Mouse (Mus musculus) megakaryocyte-erythroid progenitor cell, adult 5-6 weeks (primary cell): ENCODE results near the gene Cox4i1. TPM values are rescaled to one million over a fixed set of nuclear protein-coding genes. Genes with fewer than 3 reads are reported as not detected.
A peak's percentile ranks its signal among the peaks of the same experiment; 100 is the strongest.

ENCODE experiments used
- ATAC-seq: replicated peaks from 2 replicates; pipeline ENCODE4 v1.8.0; 2016; ENCODE audit warnings: mild to moderate bottlenecking, inconsistent platforms; ENCODE audit not compliant: severe bottlenecking, poor library complexity, low FRiP score, low TSS enrichment
- total RNA-seq, 2 experiments: library from RNA; stranded (forward) in 1 of 2; stranded (reverse) in 1 of 2; fragments of 200-1000, 215-1000 nt in 1 of 2; fragments of >200 nt in 1 of 2; fragmentation: Nextera tagmentation in 1 of 2; gene quantifications; 2 replicates each; pipeline ENCODE4 v1.2.3; 2014 to 2017

The Cox4i1 gene
- 1,045 and 1,237 TPM in 2 replicates for total RNA-seq (2014; fragmentation: Nextera tagmentation)
- total RNA-seq (2017) = 386 and 612 TPM in 2 replicates

DNA sequence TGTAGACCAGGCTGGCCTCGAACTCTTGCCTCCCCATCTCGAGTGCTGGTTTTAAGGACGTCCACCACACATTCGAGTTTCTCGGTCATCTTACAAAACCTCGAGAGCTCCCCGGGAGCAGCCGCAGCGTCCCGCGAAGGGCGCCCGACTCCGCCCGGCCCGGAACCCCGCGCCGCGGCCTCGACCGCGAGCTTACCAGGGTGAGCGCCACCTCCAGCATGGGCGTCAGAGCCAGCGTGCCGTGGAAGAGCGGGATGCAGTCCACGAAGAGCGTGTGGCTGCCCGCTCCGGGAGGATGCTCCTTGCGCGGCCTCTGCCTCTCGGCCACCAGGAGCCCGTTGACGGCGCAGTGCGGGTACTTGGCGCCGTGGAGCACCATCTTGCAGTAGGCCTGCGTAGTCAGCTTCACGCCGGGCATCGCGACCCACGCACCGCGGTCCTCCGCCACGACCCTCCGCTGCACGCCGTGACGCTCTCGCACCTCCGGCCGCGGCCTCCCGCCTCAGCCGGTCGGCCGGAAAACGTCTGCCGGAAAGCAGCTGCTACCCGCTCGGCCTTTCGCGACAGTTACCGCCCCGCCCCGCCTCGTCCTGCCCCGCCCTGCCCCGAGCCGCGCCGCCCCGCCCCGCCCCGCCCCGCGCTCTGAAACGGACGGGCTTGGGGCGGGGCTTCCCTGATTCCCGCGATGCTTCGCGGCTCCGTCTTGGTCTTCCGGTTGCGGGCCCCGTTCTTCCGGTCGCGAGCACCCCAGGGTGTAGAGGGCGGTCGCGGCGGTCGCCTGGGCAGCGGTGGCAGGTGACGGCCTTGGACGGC is at the start of gene Cox4i1, which contains the start of gene Gm27021:
Gene Cox4i1, plus strand, starts transcription at position 662 of the 813 bp plus-strand sequence.
Gene Gm27021, minus strand, starts transcription at position 519 of the 813 bp plus-strand sequence.
- peak; percentile 82 for ATAC-seq

DNA sequence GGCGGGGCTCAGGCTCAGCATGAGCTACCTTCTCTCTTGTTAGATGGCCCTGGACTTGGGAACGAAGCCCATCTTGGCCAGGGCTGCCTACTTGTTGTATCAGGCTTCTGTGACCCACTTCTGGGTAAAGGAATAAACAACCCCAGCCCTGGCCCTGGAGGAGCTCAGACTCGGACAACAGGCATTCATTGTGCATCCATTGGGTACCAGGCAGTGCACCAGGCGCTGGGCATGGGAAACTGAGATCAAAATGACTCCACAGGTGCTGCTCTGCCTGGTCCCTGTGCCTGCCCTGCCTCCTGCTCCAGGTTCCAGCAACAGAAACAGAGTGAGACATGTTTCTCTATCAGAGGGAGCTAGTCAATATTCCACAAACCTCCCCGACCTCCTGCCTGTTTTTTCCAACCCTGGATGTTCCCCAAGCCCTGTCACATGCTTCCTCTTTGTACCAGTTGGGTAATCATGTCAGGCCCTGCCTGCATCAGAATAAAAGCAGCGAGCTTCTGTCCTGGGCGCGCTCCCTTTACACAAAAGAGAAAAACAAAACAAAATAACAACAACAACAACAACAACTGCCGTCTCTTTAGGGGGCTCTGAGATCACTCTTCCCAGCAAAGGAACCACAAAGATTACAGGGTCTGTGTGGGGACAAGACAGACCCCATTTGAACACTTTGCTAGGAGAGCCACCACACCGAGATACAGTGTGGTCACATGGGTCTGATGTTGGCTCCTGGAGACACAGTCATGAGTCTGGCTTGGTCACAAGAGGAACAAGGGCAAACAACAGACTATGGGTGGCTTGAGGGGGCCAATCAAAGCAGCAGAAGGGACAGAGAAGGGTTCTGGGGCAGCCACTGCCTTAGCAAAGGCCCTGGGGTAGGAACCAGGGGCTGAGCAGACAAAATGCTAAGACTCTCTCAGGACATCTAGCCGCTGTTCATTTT is 48.5 kb upstream of the Cox4i1 start:
- no peak for ATAC-seq

DNA sequence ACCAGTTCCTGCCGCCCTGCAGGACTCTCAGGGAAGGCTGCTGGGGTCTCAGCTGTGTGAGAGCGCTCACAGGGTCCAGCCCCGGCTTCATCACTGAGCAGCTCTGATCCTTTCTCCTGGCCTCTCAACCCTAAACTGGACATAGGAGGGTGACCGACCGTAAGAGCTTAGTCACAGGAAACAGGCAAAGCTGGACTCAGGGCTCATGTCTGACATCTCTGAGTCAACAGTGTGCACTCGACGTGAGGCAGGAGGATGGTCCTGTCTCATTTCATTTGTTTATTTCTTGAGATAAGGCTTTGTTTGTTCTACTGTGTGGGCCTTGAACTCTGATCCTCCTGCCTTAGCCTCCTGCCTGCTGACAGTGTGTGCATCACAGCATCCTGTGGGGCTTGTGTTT is 47.6 kb upstream of the Cox4i1 start:
- ATAC-seq = no peak

DNA sequence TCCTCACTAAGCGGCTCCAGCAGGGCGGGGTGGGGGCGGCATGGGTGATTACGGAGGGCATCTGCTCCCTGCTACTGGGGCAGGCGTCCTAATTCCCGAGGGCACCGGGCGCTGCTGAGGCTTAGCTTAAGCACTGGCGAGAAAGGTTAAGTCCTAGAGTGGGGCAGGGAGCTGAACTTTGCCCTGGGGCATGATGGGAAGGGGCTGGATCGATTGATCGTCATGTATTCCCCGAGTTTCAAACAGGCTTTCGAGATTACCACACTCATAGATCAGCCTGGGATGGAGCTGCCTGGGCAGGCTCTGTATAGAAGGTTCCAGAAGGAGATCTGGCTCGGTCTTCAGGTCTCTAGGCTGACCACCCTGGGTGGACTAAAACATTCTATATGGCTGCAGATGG is 45.9 kb upstream of the Cox4i1 start:
- no peak for ATAC-seq

DNA sequence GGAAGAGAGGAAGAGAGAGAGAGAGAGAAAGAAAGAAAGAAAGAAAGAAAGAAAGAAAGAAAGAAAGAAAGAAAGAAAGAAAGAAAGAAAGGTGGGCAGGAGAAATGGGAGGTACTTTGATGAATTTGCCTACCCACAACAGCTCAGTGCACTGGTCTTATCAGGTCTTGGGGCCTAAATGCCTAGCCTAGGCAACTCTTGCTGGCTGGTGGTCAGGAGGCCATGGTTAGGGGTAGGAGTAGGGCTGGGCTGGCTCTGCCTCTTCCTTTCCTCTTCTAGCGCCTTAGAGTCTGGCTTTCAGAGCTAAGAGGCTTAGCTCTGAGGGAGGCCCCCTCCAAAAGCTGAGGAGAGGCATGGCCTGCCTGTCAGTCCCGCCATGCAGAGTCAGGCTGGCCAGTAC is 44.4 kb upstream of the Cox4i1 start:
- peak; percentile 41; the same call in 1 of the 2 replicates for ATAC-seq

DNA sequence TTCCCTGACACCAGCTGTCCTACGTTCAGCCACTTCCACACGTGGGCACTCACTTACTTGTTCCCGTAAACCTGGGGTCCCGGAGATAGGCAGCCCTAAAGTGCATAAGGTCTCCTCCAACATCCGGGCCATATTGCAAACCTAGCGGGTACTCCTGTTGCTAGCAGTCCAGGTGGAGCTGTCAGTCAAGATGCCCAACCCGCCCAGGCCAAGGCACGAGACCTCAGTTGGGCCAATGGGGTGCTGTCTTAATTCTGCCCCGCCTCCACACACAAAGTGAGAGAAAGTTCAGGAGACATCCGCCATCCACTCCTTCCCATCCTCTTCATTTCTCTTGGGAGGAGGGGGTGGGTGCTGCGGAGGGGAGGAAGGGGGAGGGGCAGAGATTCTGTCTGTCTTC is 41.6 kb upstream of the Cox4i1 start:
- ATAC-seq = no peak

DNA sequence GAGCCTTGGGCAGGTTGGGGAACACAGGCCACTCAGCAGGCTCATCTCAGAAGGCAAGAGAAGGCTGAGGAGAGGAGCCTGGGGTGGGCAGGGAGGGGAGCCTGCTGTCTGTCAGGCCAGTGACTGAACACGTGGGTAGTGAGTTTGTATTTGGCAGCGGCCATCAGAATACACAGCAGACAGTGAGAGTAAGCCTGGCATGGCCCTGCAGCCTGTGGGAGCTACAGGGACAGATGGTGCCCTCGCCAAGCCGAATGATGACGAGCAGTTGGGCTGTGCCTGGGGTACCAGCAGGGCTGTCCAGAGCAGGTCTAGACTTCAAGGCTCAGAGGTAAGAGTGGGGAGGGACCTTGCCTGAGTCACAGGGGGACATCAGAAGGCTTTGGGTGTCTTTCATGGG is 40.7 kb upstream of the Cox4i1 start:
- no peak for ATAC-seq

DNA sequence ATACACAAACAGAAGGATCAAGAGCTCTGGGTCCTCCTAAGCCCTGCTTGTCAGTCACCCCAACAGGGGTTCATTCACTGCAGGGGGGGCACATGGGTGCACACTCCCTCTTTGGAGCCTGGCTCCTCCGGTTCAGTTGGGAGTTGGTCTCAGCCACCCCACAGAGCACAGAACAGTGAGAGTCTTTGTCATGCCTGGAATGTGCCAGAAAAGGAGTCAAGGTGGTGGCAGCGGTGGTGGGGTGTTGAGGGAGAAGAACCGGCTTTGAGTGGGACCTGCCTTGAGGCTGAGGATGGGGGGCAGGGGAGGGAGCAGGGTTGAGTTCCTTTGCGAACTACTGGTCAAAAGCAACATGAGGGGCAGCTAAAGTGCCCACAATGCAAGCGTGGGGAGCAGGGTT is 38.0 kb upstream of the Cox4i1 start:
- ATAC-seq = no peak

DNA sequence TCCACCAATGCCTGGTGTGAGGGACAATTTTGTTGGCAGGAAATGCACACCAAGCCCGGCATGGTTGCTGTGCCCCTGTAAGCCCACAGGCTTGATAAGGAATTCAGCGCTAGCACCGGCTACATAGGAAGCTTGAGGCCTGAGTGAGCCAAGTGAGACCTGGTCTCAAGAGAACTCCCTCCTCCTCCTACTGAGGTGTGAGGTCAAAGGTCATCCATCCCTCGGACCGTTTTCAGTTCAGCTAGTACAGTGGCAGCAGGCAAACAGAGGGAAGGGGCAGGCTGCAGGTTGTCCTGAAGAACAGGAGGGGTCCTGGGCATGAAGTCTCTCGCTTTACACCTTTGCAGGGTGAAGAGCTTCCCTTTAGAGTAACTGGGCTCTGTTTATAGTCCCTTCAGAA is 37.2 kb upstream of the Cox4i1 start:
- ATAC-seq = no peak

DNA sequence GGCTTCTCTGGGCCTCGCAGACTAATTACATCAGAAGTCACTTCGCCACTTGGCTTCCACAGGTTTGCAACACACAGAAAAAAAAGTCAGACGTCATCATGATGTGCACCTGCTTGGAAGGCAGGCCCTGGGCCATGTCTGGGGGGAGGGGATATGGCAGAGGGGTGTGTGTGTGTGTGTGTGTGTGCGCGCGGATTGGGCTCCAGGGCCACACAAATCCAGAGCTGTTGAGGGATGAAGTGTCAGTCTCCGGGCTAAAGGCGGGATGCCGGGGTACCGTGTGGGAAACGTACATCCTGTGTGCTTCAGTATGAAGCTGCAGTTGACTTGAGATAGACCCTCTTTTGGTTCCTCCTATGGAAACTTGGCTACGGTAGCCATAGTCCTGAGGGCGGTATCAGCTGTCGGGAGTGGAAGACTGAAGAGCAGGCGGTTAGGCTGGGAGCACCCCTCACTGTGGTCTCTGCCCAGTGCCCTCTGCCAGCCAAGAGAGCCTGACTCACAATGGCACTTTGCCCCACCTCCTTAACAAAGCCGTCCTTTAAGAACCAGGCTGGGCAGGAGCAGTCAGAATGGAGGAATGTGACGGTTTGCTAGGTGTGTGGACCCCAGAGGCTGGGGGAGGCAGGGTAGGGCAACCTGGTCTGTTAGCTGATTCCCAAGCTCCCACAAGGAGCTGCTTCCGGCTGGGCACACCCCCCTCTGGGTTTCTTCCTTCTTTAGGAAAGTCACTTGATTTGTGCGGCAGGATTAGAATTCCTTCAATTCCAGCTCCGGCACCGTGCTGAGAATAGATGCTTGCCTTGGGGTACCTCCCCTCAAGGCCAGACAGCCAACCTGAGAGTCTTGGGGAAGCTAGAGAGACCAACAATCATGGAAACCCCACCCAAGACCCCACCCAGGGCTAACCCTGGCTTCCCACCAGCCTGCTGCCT is 36.3 kb upstream of the Cox4i1 start:
- ATAC-seq = no peak

DNA sequence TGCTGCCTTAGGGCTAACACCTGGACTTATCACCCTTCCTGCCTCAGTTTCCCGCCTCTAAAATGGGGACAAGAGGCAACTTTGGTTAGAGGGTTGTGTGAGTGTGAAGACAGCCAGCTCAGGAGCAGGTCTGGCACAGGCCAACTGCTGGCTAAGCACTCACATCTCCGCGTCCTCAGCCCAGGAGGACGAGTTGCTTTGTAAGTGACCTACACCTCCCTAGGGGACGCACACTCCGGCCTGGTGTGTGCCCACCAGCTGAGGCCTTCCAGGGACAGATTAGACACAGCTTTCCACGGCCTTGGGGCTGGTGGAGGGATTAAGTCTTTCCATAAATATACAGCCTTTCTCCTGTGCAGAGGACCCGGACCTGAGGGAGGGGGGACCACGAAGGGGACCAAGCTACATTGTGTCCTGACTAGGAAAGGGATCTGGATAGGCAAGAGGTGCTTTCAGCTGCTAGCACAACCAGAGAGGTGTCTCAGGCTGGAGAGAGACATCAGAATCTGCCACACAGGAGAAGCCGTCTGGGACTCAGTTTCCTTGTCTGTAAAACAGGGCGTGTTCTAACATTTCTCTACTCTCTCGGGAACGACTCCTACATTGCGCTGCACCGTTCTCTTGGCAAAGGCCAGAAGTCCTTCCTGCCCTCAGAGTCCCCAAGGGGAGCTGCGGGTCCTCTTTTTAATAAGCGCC is 34.9 kb upstream of the Cox4i1 start:
- ATAC-seq = no peak

DNA sequence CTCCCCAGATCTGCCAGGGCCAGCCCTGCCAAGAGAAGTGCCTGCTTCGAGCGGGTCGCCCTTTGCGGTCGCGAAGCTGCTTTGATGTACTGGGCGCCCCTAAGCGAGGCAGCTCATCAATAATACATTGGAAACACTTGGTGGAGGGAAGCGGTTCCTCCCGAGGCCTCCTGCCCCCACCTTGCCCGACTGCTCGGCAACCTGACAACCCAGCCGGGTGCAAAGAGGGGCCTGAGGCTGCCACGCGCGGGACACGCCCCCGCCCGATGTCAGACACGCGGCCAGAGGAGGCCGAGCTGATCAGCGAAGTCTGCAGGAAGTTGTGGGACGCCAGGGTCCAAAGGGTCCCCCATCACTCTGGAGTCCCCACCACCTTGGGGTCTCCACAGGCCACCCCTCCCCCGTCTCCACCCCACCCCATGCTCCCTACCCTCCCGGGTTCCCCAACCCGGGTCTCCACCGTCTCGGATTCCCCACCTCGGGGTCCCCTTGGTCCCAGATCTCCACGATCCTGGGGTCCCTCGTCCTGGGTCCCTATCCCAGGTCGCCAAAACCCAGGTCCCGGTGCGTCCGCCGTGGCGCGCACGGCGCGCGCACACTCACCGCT is 34.3 kb upstream of the Cox4i1 start:
- no peak for ATAC-seq

DNA sequence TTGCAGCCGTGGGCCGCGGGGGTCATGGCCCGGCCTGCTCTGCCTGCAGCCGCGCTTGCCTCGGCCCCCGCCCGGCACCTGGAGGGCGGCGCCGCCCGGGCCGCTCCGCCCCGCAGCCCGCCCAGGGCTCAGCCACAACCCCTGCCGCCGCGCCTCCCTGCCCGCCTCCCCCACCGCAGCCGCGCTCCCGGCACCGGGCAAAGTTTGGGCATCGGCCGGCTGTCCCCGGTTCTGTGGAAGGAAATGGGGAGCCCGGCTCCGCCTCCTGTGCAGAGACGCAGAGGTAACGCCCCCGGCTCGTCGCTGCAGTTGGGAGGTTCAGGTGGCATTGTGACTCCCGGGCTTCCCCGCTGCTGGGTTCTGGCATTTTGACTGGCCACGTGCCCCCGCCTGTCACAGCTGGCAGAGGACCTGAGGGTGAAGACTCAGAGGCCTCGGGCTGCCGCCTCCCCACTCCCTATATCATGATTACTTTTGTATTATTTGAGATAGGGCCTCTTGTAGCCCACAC is 33.6 kb upstream of the Cox4i1 start:
- ATAC-seq = peak; percentile 65

DNA sequence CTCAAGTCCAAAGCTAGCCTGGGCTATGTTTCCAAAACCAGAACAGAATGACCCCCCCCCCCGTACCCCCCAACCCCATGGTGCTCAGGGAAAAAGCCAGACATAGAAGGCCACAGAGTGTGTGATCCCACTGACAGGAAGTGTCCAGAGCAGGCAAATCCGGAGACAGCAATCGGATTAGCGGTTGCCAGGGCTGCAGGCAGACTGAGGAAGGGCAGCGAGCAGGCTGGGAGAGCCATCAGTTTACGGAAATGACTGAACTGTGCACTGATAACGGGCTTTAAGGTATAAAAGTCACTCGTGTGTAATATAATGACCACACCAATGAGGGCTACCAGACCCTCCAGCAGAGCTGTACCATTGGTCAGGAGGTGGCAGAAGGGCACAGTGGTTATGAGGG is 26.8 kb upstream of the Cox4i1 start:
- ATAC-seq = no peak

DNA sequence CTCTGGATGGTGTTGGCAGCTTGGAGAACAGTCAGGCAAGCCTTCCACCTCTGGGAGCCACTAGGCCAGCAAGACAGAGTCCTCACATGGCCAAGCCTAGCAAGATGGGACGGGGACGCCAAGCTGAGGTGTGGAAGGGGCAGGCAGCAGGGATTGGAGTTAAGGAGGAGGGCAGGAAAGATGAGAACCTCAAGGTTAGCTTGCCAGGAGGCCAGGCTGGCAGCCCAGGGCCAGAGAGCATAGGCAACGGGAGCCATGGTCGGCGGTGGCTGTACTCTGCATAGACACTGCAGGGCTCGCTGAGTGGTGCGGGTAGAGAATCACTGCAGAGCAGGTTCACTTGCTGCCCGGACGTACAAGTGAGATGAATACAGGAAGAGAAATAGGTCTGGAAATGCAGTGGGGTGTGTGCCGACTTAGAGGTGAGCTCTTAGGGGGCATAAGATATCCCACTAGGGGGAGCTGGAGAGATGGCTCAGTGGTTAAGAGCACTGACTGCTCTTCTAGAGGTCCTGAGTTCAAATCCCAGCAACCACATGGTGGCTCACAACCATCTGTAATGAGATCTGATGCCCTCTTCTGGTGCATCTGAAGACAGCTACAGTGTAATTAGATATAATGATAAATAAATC is 25.9 kb upstream of the Cox4i1 start:
- ATAC-seq = no peak

DNA sequence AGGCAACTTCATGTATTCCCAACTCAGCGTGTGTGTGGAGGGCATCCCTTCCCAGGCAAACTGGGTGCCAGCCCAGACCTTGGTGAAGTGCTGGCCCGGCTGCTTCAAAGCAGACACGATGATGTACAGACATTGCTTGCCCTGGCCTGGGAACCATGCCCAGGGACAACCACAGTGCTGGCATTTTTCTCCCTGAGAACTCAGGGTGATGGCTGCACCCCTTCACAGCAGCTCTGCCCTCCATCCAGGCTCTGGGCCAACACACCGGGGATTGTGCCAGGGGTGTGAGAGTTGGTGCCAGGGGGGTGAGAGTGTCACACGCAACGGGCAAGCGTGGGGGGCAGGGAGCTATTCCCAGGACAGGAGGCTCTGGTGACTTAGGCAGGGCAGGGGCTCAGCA is 23.4 kb upstream of the Cox4i1 start:
- ATAC-seq = no peak

DNA sequence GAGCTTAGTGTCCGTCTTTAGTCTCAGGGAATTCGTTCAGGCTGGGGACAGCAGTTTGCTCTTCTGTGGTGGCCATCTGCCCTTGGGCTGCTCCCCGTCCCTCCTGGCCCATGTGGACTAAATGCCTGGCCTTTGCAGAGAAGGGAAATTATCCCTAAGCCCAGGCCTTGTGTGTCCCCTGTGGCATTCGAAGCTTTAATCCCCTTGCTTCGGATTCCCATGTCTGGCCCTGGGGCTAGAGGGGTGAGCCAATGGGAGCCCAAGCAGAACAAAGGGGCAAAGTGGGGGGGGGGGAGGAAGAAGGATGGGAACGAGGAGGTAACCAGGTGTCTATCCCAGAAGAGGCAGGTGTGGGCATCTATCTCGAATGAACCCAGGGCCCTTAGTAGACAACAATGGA is 20.5 kb upstream of the Cox4i1 start, which contains the start of gene 1190005I06Rik:
Gene 1190005I06Rik, minus strand, starts transcription at position 101 of the 400 bp plus-strand sequence.
- no peak for ATAC-seq
